Mouse (Mus musculus): ENCODE data around the gene Yy2.
A peak's percentile ranks its signal among the peaks of the same experiment; 100 is the strongest.

The Yy2 gene

GRCm38 (mm10) chrX:157568840-157569239, at the start of gene Yy2:
Yy2 (minus strand) TSS chrX:157568985.
- H3K36me3 ChIP-seq (ENCODE audit: control insufficient read depth, insufficient read depth, low read length, poor library complexity, severe bottlenecking) = no peaks in the 10 kb centered on the region
- DNase-seq (ENCODE audit: low read depth, low spot score) = no peak
- H3K27me3 ChIP-seq (ENCODE audit: control insufficient read depth, insufficient read depth, low read length, poor library complexity, severe bottlenecking) = no peaks in the 10 kb centered on the region

DNA sequence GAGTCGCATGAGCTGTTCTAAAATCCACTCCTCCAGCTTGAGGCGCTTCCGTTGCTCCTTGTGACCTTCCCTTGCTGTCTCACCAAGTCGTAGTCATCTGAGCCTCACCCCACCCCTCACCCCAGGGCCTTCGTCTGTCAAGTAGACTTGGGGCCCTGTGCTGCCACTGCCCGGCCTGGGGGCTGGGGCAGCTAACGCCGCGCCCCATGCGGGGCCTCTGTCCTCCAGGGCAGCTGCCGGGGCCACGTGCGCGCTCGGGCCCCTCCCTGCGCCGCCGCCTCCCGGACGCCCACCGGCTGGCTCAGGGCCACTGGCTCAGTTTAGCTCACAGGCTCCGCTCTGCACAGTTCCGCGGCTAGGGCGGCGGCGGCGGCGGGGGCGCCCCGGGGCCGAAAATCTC, 44.1 kb upstream of the Yy2 start:
- Histone ChIP-seq H3K36me3 (ENCODE audit: control insufficient read depth, insufficient read depth, low read length, poor library complexity, severe bottlenecking) (no peaks in the 10 kb centered on the region), H3K27me3 (ENCODE audit: control insufficient read depth, insufficient read depth, low read length, poor library complexity, severe bottlenecking) (no peaks in the 10 kb centered on the region)
- DNase-seq (ENCODE audit: low read depth, low spot score) = no peak

DNA sequence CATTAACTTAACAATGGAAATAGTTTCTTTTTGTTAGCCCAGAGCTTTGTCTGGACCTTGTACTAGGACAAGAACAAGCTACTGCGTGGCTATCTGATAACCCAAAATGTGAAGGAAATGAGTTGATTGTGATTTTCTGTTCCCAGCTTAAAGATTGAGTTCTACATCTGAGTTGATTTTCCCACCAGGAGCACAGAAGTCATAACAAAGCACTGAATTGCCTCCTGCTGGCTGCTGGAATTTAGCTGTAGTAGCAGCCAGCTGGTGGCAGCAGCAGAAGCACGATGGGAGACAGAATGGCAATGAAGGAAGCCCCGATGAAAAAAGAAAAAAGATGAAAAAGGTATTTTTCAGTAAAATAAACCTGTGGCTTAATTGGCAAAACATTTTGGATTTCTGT, 32.7 kb upstream of the Yy2 start:
- DNase-seq (ENCODE audit: low read depth, low spot score) = peak; percentile 4
- no peaks in the 10 kb centered on the region for H3K27me3 ChIP-seq (ENCODE audit: control insufficient read depth, insufficient read depth, low read length, poor library complexity, severe bottlenecking)
- H3K36me3 ChIP-seq (ENCODE audit: control insufficient read depth, insufficient read depth, low read length, poor library complexity, severe bottlenecking) = no peaks in the 10 kb centered on the region

DNA sequence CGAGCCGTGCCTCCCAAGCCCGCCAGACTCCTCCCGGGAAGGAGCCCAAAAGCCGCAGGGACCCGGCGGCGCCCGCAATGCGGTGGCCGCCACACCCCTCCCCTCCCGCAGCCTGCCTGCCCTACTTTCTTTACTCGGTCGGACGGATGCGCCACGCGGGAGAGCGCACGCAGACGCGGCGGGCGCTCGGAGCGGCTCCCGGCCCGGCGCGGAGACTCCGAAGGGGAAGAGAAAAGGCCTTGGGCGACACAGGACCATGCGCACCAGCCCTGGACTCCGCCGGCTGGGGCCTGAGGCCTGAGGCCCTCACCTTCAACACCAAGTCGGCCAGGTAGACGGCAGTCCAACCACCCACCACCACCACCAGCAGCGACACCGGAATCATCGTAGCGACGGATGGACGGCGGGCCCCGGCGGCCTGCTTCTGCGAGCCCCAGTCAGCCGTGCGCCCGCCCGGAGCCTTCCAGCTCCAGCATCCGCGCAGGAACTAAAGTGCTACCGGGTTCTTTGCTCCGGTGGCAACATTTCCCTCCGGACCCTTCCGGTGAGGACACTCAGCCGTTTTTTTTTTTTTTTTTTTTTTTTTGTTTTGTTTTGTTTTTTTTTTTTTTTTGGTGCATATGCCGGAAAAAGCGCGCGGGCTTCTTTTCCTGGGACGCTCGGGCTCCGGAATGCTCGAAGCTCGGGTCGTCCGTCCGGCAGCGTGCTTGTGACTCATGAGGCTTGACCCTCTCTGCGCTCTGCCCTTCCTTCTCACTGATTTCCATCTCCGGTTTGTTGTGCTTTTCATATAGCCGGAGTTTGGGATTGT, 29.6 kb upstream of the Yy2 start, which contains the start of gene Mbtps2:
TSS of gene Mbtps2 (minus strand) at position 530 of the 811 bp plus-strand sequence.
- peak; percentile 76 for DNase-seq (ENCODE audit: low read depth, low spot score)
- no peaks in the 10 kb centered on the region for H3K36me3 ChIP-seq (ENCODE audit: control insufficient read depth, insufficient read depth, low read length, poor library complexity, severe bottlenecking)
- no peaks in the 10 kb centered on the region for H3K27me3 ChIP-seq (ENCODE audit: control insufficient read depth, insufficient read depth, low read length, poor library complexity, severe bottlenecking)

DNA sequence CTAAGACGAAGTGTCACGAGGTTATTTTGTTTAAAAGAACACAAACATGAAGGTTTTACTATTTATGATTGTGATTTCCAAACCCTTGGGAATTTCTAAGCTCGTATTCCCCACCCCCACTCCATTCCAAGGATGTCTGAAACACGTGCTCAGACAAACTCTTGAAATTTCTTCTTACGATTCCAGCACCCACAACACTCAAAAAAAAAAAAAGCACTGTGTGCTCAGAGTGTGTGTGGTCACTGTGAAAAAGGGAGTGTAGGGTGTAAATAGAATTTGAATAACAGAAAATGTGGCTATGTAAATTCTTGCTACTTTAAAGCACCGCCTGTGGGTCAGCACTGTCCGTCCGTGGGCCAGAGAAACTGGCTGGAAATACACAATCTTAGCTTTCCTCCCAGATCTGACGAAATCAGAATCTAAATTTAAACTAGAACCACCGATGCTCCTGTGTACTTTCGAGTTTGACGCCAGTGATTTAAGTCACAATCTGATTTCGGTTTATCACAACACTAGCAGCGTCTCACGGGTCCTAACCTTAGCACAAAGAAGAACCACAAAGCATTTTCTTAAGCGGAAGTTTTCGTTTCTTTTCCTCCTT, 28.9 kb upstream of the Yy2 start:
- DNase-seq (ENCODE audit: low read depth, low spot score) = peak; percentile 27
- Histone ChIP-seq H3K27me3 (ENCODE audit: control insufficient read depth, insufficient read depth, low read length, poor library complexity, severe bottlenecking) (no peaks in the 10 kb centered on the region), H3K36me3 (ENCODE audit: control insufficient read depth, insufficient read depth, low read length, poor library complexity, severe bottlenecking) (no peaks in the 10 kb centered on the region)

- no peaks in the 10 kb centered on the region for H3K36me3 ChIP-seq (ENCODE audit: control insufficient read depth, insufficient read depth, low read length, poor library complexity, severe bottlenecking)
- DNase-seq (ENCODE audit: low read depth, low spot score) = peak; percentile 36
- no peaks in the 10 kb centered on the region for H3K27me3 ChIP-seq (ENCODE audit: control insufficient read depth, insufficient read depth, low read length, poor library complexity, severe bottlenecking)
Measured at GRCm38 (mm10) chrX:157596802-157597201, 28.0 kb upstream of the Yy2 start.

GRCm38 (mm10) chrX:157595927-157596326, 27.1 kb upstream of the Yy2 start:
- Histone ChIP-seq H3K36me3 (ENCODE audit: control insufficient read depth, insufficient read depth, low read length, poor library complexity, severe bottlenecking) (no peaks in the 10 kb centered on the region; the same call in 1 of the 2 replicates), H3K27me3 (ENCODE audit: control insufficient read depth, insufficient read depth, low read length, poor library complexity, severe bottlenecking) (no peaks in the 10 kb centered on the region)
- DNase-seq (ENCODE audit: low read depth, low spot score) = no peak

DNA sequence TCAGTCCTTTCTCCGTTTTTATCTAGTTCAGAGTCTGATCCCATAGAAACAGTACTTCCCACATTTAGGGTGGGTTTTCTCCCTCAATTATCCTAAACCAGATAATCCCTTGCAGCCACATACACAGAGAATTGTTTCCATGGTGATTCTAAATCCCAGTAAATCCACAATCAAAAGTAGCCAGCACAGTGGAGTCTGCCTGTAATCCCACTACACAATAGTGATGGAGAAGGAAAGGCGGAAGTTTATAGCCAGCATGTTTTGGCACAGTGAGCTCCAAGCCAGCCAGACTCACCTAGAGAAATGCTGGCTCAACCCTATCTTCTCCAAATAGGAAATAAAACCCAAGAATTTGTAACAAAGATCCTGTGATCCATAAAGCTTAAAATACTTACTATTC, 25.8 kb upstream of the Yy2 start:
- H3K27me3 ChIP-seq (ENCODE audit: control insufficient read depth, insufficient read depth, low read length, poor library complexity, severe bottlenecking) = no peaks in the 10 kb centered on the region
- no peak for DNase-seq (ENCODE audit: low read depth, low spot score)
- H3K36me3 ChIP-seq (ENCODE audit: control insufficient read depth, insufficient read depth, low read length, poor library complexity, severe bottlenecking) = no peaks in the 10 kb centered on the region; the same call in 1 of the 2 replicates

GRCm38 (mm10) chrX:157587001-157587400, 18.2 kb upstream of the Yy2 start:
- Histone ChIP-seq H3K27me3 (ENCODE audit: control insufficient read depth, insufficient read depth, low read length, poor library complexity, severe bottlenecking) (no peaks in the 10 kb centered on the region), H3K36me3 (ENCODE audit: control insufficient read depth, insufficient read depth, low read length, poor library complexity, severe bottlenecking) (peaks cover 4% of the 10 kb centered on the region; the same call in 1 of the 2 replicates)
- no peak for DNase-seq (ENCODE audit: low read depth, low spot score)

DNA sequence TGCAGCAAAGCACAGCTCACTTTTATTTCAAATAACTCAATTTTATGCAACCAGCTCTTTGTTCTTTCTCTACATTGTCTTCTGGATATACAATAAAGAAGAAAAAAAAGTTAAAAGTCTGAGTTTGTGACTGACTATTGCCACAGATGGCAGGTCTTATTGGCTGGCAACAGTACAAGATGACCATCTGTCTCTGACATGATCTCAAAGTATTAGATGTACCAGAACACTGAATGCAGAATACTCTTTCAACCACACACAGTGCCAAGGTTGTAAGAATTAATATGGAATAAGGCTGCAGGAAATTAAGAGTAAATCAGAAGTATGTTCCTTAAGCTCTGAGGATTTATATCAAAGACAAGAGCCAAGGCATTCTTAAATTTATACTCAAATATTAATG, 17.6 kb upstream of the Yy2 start:
- Histone ChIP-seq H3K27me3 (ENCODE audit: control insufficient read depth, insufficient read depth, low read length, poor library complexity, severe bottlenecking) (no peaks in the 10 kb centered on the region), H3K36me3 (ENCODE audit: control insufficient read depth, insufficient read depth, low read length, poor library complexity, severe bottlenecking) (peaks cover 4% of the 10 kb centered on the region; the same call in 1 of the 2 replicates)
- DNase-seq (ENCODE audit: low read depth, low spot score) = no peak

DNA sequence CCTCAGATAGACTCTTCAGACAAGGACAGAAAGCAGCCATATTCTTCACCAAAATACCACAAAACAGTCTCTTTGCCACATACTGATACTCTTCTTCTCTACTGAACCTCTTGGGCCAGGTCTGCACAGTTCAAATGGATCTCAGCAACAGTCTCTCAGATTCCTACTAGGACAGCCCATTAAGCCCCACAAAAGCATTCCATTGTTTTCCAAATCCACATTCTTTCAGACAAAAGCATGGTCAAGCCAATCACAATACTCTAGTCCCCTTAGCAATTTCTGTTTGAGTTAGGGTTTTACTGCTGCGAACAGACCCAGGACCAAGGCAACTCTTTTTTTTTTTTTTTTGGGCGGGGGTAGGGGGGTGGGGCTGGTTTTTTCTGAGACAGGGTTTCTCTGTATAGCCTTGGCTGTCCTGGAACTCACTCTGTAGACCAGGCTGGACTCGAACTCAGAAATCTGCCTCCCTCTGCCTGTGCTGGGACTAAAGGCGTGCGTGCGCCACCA, 10.4 kb upstream of the Yy2 start:
- no peaks in the 10 kb centered on the region for H3K27me3 ChIP-seq (ENCODE audit: control insufficient read depth, insufficient read depth, low read length, poor library complexity, severe bottlenecking)
- DNase-seq (ENCODE audit: low read depth, low spot score) = no peak
- no peaks in the 10 kb centered on the region for H3K36me3 ChIP-seq (ENCODE audit: control insufficient read depth, insufficient read depth, low read length, poor library complexity, severe bottlenecking)

DNA sequence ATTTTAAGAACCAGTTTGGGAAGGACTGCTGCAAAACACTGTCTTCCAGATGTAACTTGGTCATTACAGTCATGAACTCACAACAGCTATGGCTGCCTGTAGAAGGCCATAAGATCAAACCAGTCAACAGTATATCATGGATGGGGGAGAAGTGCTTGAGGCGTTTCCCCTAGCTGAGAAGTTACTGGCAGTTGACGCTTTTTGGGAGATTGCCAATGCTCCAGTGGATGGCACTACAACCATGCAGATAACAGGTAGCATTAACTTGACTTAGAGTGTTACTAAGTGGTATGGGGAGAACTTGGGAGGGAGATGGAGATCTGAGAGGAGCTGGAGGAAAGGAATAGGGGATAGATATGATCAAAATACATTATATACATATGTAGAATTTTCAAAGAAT, 5.9 kb upstream of the Yy2 start:
- Histone ChIP-seq H3K36me3 (ENCODE audit: control insufficient read depth, insufficient read depth, low read length, poor library complexity, severe bottlenecking) (no peaks in the 10 kb centered on the region), H3K27me3 (ENCODE audit: control insufficient read depth, insufficient read depth, low read length, poor library complexity, severe bottlenecking) (no peaks in the 10 kb centered on the region)
- no peak for DNase-seq (ENCODE audit: low read depth, low spot score)

DNA sequence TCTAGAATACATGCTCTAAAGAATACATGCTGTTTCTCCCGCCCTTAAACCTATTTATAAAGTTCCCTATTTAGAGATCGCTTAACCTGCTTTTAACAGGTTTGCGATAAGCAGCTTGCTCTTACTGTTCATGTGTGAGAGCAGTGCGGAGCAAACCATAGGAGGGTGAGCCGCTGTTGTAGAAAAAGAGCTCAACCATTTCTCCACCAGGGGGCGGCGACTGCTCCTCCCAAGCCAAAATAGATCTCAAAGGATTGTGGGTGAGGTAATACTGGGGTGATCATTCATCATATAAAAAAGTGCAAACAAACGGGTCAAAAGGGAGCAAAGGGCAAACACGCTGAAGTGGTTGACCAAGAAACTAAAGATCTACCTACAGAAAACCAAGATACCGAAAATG, 5.0 kb downstream of the Yy2 start:
- Histone ChIP-seq H3K36me3 (ENCODE audit: control insufficient read depth, insufficient read depth, low read length, poor library complexity, severe bottlenecking) (no peaks in the 10 kb centered on the region), H3K27me3 (ENCODE audit: control insufficient read depth, insufficient read depth, low read length, poor library complexity, severe bottlenecking) (no peaks in the 10 kb centered on the region)
- DNase-seq (ENCODE audit: low read depth, low spot score) = peak; percentile 32

DNA sequence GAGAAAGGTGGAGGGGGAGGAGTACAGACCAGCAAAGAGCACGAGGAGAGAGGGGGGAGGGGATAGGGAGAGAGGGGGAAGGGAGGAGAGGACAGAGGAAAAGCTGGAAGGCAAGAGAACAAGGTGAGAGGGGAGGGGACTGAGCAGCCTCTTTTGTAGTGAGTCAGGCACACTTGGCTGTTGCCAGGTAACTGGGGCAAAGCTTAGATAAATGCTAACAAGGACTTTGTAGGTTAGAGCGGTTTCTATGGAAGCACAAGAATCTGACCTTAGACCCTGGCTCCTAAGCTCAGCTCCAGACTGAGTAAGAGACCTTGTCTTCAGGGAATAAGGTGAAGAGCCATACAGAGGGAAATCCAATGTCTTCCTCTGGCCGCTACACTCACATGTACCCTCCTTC, 21.7 kb downstream of the Yy2 start:
- no peak for DNase-seq (ENCODE audit: low read depth, low spot score)
- no peaks in the 10 kb centered on the region for H3K36me3 ChIP-seq (ENCODE audit: control insufficient read depth, insufficient read depth, low read length, poor library complexity, severe bottlenecking)
- no peaks in the 10 kb centered on the region for H3K27me3 ChIP-seq (ENCODE audit: control insufficient read depth, insufficient read depth, low read length, poor library complexity, severe bottlenecking)
